Mouse (Mus musculus) lung, postnatal 4 days (tissue): ENCODE results near the gene Parp14.

Source experiments
- DNase-seq, 2 experiments: peaks; one replicate each; pipeline ENCODE4 v3.0.0; 2021

The Parp14 gene

DNA sequence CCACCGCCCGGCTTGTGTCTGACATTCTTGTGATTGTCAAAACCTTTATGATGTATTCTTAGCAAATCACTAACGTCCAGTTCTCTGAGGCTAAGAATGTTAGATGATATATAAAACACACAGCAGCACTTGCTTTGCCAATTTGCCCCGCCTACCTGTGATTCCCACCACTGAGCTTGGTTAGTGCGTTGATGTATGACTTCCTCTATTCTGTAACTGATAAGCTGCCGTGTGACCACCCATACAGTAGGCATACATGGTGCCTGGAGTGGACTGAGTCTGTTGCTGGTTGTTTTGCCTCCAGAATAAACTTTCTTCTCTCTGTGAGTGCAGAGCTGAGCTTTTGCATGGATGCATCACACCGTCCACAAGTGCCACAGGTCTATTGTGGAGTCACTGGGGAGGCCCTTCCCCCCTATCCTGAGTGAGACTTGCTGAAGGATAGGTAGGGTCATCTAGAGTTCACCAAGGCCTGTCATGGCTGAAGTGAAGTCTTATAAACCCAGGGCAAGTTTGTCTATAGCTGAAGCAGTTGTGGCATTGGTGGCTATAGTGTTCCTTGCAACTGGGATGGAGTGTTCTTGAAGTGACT is 87.1 kb downstream of the Parp14 start:
- no peak for DNase-seq

DNA sequence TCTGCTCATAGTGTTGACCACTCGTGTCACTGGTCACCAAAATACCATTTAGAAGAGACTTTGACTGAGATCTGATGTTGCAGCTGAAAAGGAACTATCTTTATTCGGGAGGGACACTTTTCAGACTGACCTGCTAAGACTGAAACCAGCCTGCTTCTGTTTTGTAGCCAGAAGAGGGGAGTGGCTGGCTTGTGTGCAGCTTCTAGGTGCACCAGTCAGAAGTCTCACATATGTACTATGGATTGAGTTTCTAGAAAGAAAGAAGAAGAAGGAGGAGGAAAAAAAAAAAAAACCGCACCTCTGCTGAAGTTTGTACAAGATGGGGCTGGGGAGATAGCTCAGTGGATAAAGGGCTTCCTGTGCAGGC is 88.2 kb downstream of the Parp14 start:
- DNase-seq, result no peak
